Mouse (Mus musculus): Measurements from ENCODE around the gene Fgfrl1.
"Not testable (repeated sequence)": the region's sequence is repeated elsewhere in the genome, so short reads cannot be mapped to it uniquely, and the experiment has no call there.

Gene Fgfrl1

DNA sequence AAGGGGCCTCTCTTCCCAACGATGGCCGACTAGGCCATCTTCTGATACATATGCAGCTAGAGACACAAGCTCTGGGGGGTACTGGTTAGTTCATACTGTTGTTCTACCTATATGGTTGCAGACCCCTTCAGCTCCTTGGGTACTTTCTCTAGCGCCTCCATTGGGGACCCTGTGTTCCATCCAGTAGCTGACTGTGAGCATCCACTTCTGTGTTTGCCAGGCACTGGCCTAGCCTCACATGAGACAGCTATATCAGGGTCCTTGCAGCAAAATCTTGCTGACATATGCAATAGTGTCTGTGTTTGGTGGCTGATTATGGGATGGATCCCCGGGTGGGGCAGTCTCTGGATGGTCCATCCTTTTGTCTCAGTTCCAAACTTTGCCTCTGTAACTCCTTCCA, 59.1 kb downstream of the Fgfrl1 start:
- DNase-seq (ENCODE audit: low spot score), result not testable (repeated sequence)
